Mouse (Mus musculus): ENCODE results near the gene Egfl7. TPM values are rescaled to one million over a fixed set of nuclear protein-coding genes. Genes with fewer than 3 reads are reported as not detected.
A peak's percentile ranks its signal among the peaks of the same experiment; 100 is the strongest.

The Egfl7 gene
- polyA plus RNA-seq, 1 experiment from 2014 or later: 52.8 TPM

GRCm38 (mm10) chr2:26573396-26573795 is 6.4 kb upstream of the Egfl7 start:
- H3K9me3 ChIP-seq (replicated peaks; ENCODE audit: control insufficient read depth, low read length): no peaks in the 10 kb centered on the region
- H3K27ac ChIP-seq (ENCODE audit: low read depth, low read length): no peak overlapping the region
- H3K4me3 ChIP-seq (ENCODE audit: low read depth, low read length): no peak overlapping the region
- DNase-seq (ENCODE audit: low spot score) (peak; percentile 72), ATAC-seq (peak; percentile 71)
- no peaks in the 10 kb centered on the region for H3K36me3 ChIP-seq (ENCODE audit: control insufficient read depth, insufficient read depth, low read length)
- 49% methylated on average over 12 of the region's 12 CpGs for WGBS
- H3K27me3 ChIP-seq (replicated peaks; ENCODE audit: control insufficient read depth, insufficient read depth, low read length): no peaks in the 10 kb centered on the region
- H3K9ac ChIP-seq (ENCODE audit: low read length): no peak overlapping the region
- H3K4me1 ChIP-seq (ENCODE audit: control insufficient read depth, insufficient read depth, low read length): peaks cover 12% of the 10 kb centered on the region
- H3K4me2 ChIP-seq (ENCODE audit: low read length): no peak overlapping the region

- Histone ChIP-seq H3K9ac (ENCODE audit: low read length) (no peak overlapping the region), H3K4me2 (ENCODE audit: low read length) (no peak overlapping the region), H3K4me3 (ENCODE audit: low read depth, low read length) (no peak overlapping the region), H3K36me3 (ENCODE audit: control insufficient read depth, insufficient read depth, low read length) (no peaks in the 10 kb centered on the region), H3K27ac (ENCODE audit: low read depth, low read length) (no peak overlapping the region), H3K9me3 (replicated peaks; ENCODE audit: control insufficient read depth, low read length) (no peaks in the 10 kb centered on the region), H3K27me3 (replicated peaks; ENCODE audit: control insufficient read depth, insufficient read depth, low read length) (no peaks in the 10 kb centered on the region), H3K4me1 (ENCODE audit: control insufficient read depth, insufficient read depth, low read length) (peaks cover 12% of the 10 kb centered on the region)
- 30% methylated on average over 5 of the region's 5 CpGs for WGBS
- DNase-seq (ENCODE audit: low spot score) (no peak), ATAC-seq (no peak)
These were observed 6.0 kb upstream of the Egfl7 start for GRCm38 (mm10) chr2:26573807-26574206.

- Histone ChIP-seq H3K4me2 (ENCODE audit: low read length) (no peak overlapping the region), H3K36me3 (ENCODE audit: control insufficient read depth, insufficient read depth, low read length) (no peaks in the 10 kb centered on the region), H3K27ac (ENCODE audit: low read depth, low read length) (no peak overlapping the region), H3K4me3 (ENCODE audit: low read depth, low read length) (no peak overlapping the region), H3K4me1 (ENCODE audit: control insufficient read depth, insufficient read depth, low read length) (peaks cover 12% of the 10 kb centered on the region), H3K9ac (ENCODE audit: low read length) (no peak overlapping the region), H3K27me3 (replicated peaks; ENCODE audit: control insufficient read depth, insufficient read depth, low read length) (no peaks in the 10 kb centered on the region), H3K9me3 (replicated peaks; ENCODE audit: control insufficient read depth, low read length) (no peaks in the 10 kb centered on the region)
- 6% methylated on average over 5 of the region's 5 CpGs for WGBS
- no peak for DNase-seq (ENCODE audit: low spot score)
- ATAC-seq: no peak
These were observed 5.0 kb upstream of the Egfl7 start for GRCm38 (mm10) chr2:26574862-26575261.

GRCm38 (mm10) chr2:26575378-26575777 is 4.4 kb upstream of the Egfl7 start:
- 97% methylated on average over 1 of the region's 1 CpGs for WGBS

GRCm38 (mm10) chr2:26575865-26576264 is 3.9 kb upstream of the Egfl7 start:
- H3K9me3 ChIP-seq (replicated peaks; ENCODE audit: control insufficient read depth, low read length): no peaks in the 10 kb centered on the region
- DNase-seq (ENCODE audit: low spot score): no peak
- no peaks in the 10 kb centered on the region for H3K27me3 ChIP-seq (replicated peaks; ENCODE audit: control insufficient read depth, insufficient read depth, low read length)
- no peak overlapping the region for H3K27ac ChIP-seq (ENCODE audit: low read depth, low read length)
- 68% methylated on average over 4 of the region's 4 CpGs for whole genome bisulfite sequencing
- H3K9ac ChIP-seq (ENCODE audit: low read length): no peak overlapping the region
- no peak for ATAC-seq
- peaks cover 12% of the 10 kb centered on the region for H3K4me1 ChIP-seq (ENCODE audit: control insufficient read depth, insufficient read depth, low read length)
- H3K4me3 ChIP-seq (ENCODE audit: low read depth, low read length): no peak overlapping the region
- H3K4me2 ChIP-seq (ENCODE audit: low read length): no peak overlapping the region
- no peaks in the 10 kb centered on the region for H3K36me3 ChIP-seq (ENCODE audit: control insufficient read depth, insufficient read depth, low read length)

More at GRCm38 (mm10) chr2:26575378-26575777, 4.4 kb upstream of the Egfl7 start:
- H3K4me1 ChIP-seq (ENCODE audit: control insufficient read depth, insufficient read depth, low read length): peaks cover 12% of the 10 kb centered on the region
- H3K27me3 ChIP-seq (replicated peaks; ENCODE audit: control insufficient read depth, insufficient read depth, low read length): no peaks in the 10 kb centered on the region
- H3K27ac ChIP-seq (ENCODE audit: low read depth, low read length): no peak overlapping the region
- ATAC-seq: no peak
- H3K36me3 ChIP-seq (ENCODE audit: control insufficient read depth, insufficient read depth, low read length): no peaks in the 10 kb centered on the region
- DNase-seq (ENCODE audit: low spot score): no peak
- no peak overlapping the region for H3K4me3 ChIP-seq (ENCODE audit: low read depth, low read length)
- H3K4me2 ChIP-seq (ENCODE audit: low read length): no peak overlapping the region
- H3K9ac ChIP-seq (ENCODE audit: low read length): no peak overlapping the region
- no peaks in the 10 kb centered on the region for H3K9me3 ChIP-seq (replicated peaks; ENCODE audit: control insufficient read depth, low read length)

GRCm38 (mm10) chr2:26576462-26576861 is 3.4 kb upstream of the Egfl7 start:
- H3K27ac ChIP-seq (ENCODE audit: low read depth, low read length): no peak overlapping the region
- WGBS: 44% methylated on average over 4 of the region's 4 CpGs
- no peaks in the 10 kb centered on the region for H3K36me3 ChIP-seq (ENCODE audit: control insufficient read depth, insufficient read depth, low read length)
- DNase-seq (ENCODE audit: low spot score): no peak
- no peak overlapping the region for H3K4me3 ChIP-seq (ENCODE audit: low read depth, low read length)
- peaks cover 12% of the 10 kb centered on the region for H3K4me1 ChIP-seq (ENCODE audit: control insufficient read depth, insufficient read depth, low read length)
- no peaks in the 10 kb centered on the region for H3K27me3 ChIP-seq (replicated peaks; ENCODE audit: control insufficient read depth, insufficient read depth, low read length)
- H3K9me3 ChIP-seq (replicated peaks; ENCODE audit: control insufficient read depth, low read length): no peaks in the 10 kb centered on the region
- no peak overlapping the region for H3K4me2 ChIP-seq (ENCODE audit: low read length)
- no peak for ATAC-seq
- H3K9ac ChIP-seq (ENCODE audit: low read length): no peak overlapping the region

- no peak for ATAC-seq
- H3K27me3 ChIP-seq (replicated peaks; ENCODE audit: control insufficient read depth, insufficient read depth, low read length): no peaks in the 10 kb centered on the region
- no peak for DNase-seq (ENCODE audit: low spot score)
- H3K36me3 ChIP-seq (ENCODE audit: control insufficient read depth, insufficient read depth, low read length): no peaks in the 10 kb centered on the region
- H3K27ac ChIP-seq (ENCODE audit: low read depth, low read length): peak overlapping the region; percentile 9; the same call in 1 of the 2 replicates
- 50% methylated on average over 6 of the region's 6 CpGs for WGBS
- H3K4me3 ChIP-seq (ENCODE audit: low read depth, low read length): no peak overlapping the region
- peaks cover 8% of the 10 kb centered on the region for H3K4me1 ChIP-seq (ENCODE audit: control insufficient read depth, insufficient read depth, low read length)
- no peak overlapping the region for H3K4me2 ChIP-seq (ENCODE audit: low read length)
- no peak overlapping the region for H3K9ac ChIP-seq (ENCODE audit: low read length)
- H3K9me3 ChIP-seq (replicated peaks; ENCODE audit: control insufficient read depth, low read length): no peaks in the 10 kb centered on the region
These were observed 1.4 kb upstream of the Egfl7 start for GRCm38 (mm10) chr2:26578369-26578768.

GRCm38 (mm10) chr2:26580751-26581150 is 937 bp downstream of the Egfl7 start:
- no peak for ATAC-seq
- WGBS: 95% methylated on average over 5 of the region's 5 CpGs
- Histone ChIP-seq H3K4me1 (ENCODE audit: control insufficient read depth, insufficient read depth, low read length) (no peaks in the 10 kb centered on the region), H3K27me3 (replicated peaks; ENCODE audit: control insufficient read depth, insufficient read depth, low read length) (no peaks in the 10 kb centered on the region), H3K36me3 (ENCODE audit: control insufficient read depth, insufficient read depth, low read length) (no peaks in the 10 kb centered on the region), H3K9me3 (replicated peaks; ENCODE audit: control insufficient read depth, low read length) (no peaks in the 10 kb centered on the region), H3K27ac (ENCODE audit: low read depth, low read length) (no peak overlapping the region), H3K4me2 (ENCODE audit: low read length) (no peak overlapping the region), H3K9ac (ENCODE audit: low read length) (no peak overlapping the region), H3K4me3 (ENCODE audit: low read depth, low read length) (no peak overlapping the region)
- DNase-seq (ENCODE audit: low spot score): no peak

GRCm38 (mm10) chr2:26582203-26582602 is 2.4 kb downstream of the Egfl7 start:
- WGBS: 52% methylated on average over 2 of the region's 2 CpGs
- Histone ChIP-seq H3K27ac (ENCODE audit: low read depth, low read length) (no peak overlapping the region), H3K27me3 (replicated peaks; ENCODE audit: control insufficient read depth, insufficient read depth, low read length) (no peaks in the 10 kb centered on the region), H3K36me3 (ENCODE audit: control insufficient read depth, insufficient read depth, low read length) (no peaks in the 10 kb centered on the region), H3K9ac (ENCODE audit: low read length) (no peak overlapping the region), H3K4me3 (ENCODE audit: low read depth, low read length) (no peak overlapping the region), H3K4me1 (ENCODE audit: control insufficient read depth, insufficient read depth, low read length) (no peaks in the 10 kb centered on the region), H3K9me3 (replicated peaks; ENCODE audit: control insufficient read depth, low read length) (no peaks in the 10 kb centered on the region), H3K4me2 (ENCODE audit: low read length) (no peak overlapping the region)
- DNase-seq (ENCODE audit: low spot score): no peak
- ATAC-seq: no peak

Measured in forebrain, embryonic 14.5 days (tissue).